Mouse (Mus musculus): ENCODE results near the gene Bank1. TPM values are rescaled to one million over a fixed set of nuclear protein-coding genes. Genes with fewer than 3 reads are reported as not detected.

Bank1 gene
- total RNA-seq, 1 experiment = 0.18 TPM

- Histone ChIP-seq H3K4me3 (ENCODE audit: insufficient read depth in 1 of 2, low read depth in 1 of 2, low read length in 2 of 2, poor library complexity in 1 of 2, severe bottlenecking in 1 of 2) (no peak overlapping the region), H3K9me3 (ENCODE audit: control insufficient read depth, insufficient read depth, low read depth, low read length) (no peaks in the 10 kb centered on the region), H3K36me3 (ENCODE audit: control insufficient read depth, insufficient read depth, low read length, poor library complexity, severe bottlenecking) (no peaks in the 10 kb centered on the region), H3K27ac (ENCODE audit: insufficient read depth, low read depth, low read length, poor library complexity, severe bottlenecking) (no peak overlapping the region), H3K9ac (ENCODE audit: insufficient read depth, low read depth, low read length, poor library complexity, severe bottlenecking) (no peak overlapping the region), H3K4me1 (ENCODE audit: control insufficient read depth in 2 of 2, insufficient read depth in 2 of 2, low read length in 2 of 2, poor library complexity in 1 of 2) (no peaks in the 10 kb centered on the region)
- TF ChIP-seq ZNF384 (IDR thresholded peaks at IDR 0.05; ENCODE audit: low read depth, low read length) (no peak), HCFC1 (IDR thresholded peaks at IDR 0.05; ENCODE audit: borderline replicate concordance, insufficient read depth, low read length) (no peak), ZC3H11A (IDR thresholded peaks at IDR 0.05; ENCODE audit: borderline replicate concordance, low read depth, low read length) (no peak), MAFK (IDR thresholded peaks at IDR 0.05; ENCODE audit: insufficient read depth, low read depth, low read length) (no peak), CHD2 (IDR thresholded peaks at IDR 0.05; ENCODE audit: low read depth, low read length) (no peak)
- no peak for DNase-seq (ENCODE audit: low read depth, low spot score)
- in situ Hi-C loops (cut with MboI; ENCODE audit: low sequenced_read_pairs in 2 of 2, unreplicated experiment in 2 of 2) = no loop called here
These were observed 224.8 kb downstream of the Bank1 start for GRCm38 (mm10) chr3:136100973-136101500.

- no peak for DNase-seq (ENCODE audit: low read depth, low spot score)
- no peak overlapping the region for H3K27ac ChIP-seq (ENCODE audit: insufficient read depth, low read depth, low read length, poor library complexity, severe bottlenecking)
- H3K4me3 ChIP-seq (ENCODE audit: insufficient read depth in 1 of 2, low read depth in 1 of 2, low read length in 2 of 2, poor library complexity in 1 of 2, severe bottlenecking in 1 of 2) = no peak overlapping the region
- no peaks in the 10 kb centered on the region for H3K36me3 ChIP-seq (ENCODE audit: control insufficient read depth, insufficient read depth, low read length, poor library complexity, severe bottlenecking)
- no peaks in the 10 kb centered on the region for H3K4me1 ChIP-seq (ENCODE audit: control insufficient read depth in 2 of 2, insufficient read depth in 2 of 2, low read length in 2 of 2, poor library complexity in 1 of 2)
- no peak overlapping the region for H3K9ac ChIP-seq (ENCODE audit: insufficient read depth, low read depth, low read length, poor library complexity, severe bottlenecking)
- H3K9me3 ChIP-seq (ENCODE audit: control insufficient read depth, insufficient read depth, low read depth, low read length) = no peaks in the 10 kb centered on the region
- TF ChIP-seq MAFK (IDR thresholded peaks at IDR 0.05; ENCODE audit: insufficient read depth, low read depth, low read length) = no peak
- TF ChIP-seq CHD2 (IDR thresholded peaks at IDR 0.05; ENCODE audit: low read depth, low read length) = no peak
- no peak for TF ChIP-seq ZNF384 (IDR thresholded peaks at IDR 0.05; ENCODE audit: low read depth, low read length)
- no peak for TF ChIP-seq HCFC1 (IDR thresholded peaks at IDR 0.05; ENCODE audit: borderline replicate concordance, insufficient read depth, low read length)
- TF ChIP-seq ZC3H11A (IDR thresholded peaks at IDR 0.05; ENCODE audit: borderline replicate concordance, low read depth, low read length) = no peak
- in situ Hi-C loops (cut with MboI; ENCODE audit: low sequenced_read_pairs in 2 of 2, unreplicated experiment in 2 of 2) = no loop called here
These were observed 225.6 kb downstream of the Bank1 start for GRCm38 (mm10) chr3:136100292-136100691.

- no peak for TF ChIP-seq CHD2 (IDR thresholded peaks at IDR 0.05; ENCODE audit: low read depth, low read length)
These were observed 238.8 kb downstream of the Bank1 start for GRCm38 (mm10) chr3:136086948-136087660.

GRCm38 (mm10) chr3:136086431-136086830 lies 239.4 kb downstream of the Bank1 start:
- TF ChIP-seq HCFC1 (IDR thresholded peaks at IDR 0.05; ENCODE audit: borderline replicate concordance, insufficient read depth, low read length) (no peak), ZNF384 (IDR thresholded peaks at IDR 0.05; ENCODE audit: low read depth, low read length) (no peak), MAFK (IDR thresholded peaks at IDR 0.05; ENCODE audit: insufficient read depth, low read depth, low read length) (no peak), ZC3H11A (IDR thresholded peaks at IDR 0.05; ENCODE audit: borderline replicate concordance, low read depth, low read length) (no peak), CHD2 (IDR thresholded peaks at IDR 0.05; ENCODE audit: low read depth, low read length) (no peak)
- no peak for DNase-seq (ENCODE audit: low read depth, low spot score)
- Histone ChIP-seq H3K9me3 (ENCODE audit: control insufficient read depth, insufficient read depth, low read depth, low read length) (no peaks in the 10 kb centered on the region), H3K4me1 (ENCODE audit: control insufficient read depth in 2 of 2, insufficient read depth in 2 of 2, low read length in 2 of 2, poor library complexity in 1 of 2) (no peaks in the 10 kb centered on the region), H3K9ac (ENCODE audit: insufficient read depth, low read depth, low read length, poor library complexity, severe bottlenecking) (no peak overlapping the region), H3K4me3 (ENCODE audit: insufficient read depth in 1 of 2, low read depth in 1 of 2, low read length in 2 of 2, poor library complexity in 1 of 2, severe bottlenecking in 1 of 2) (no peak overlapping the region), H3K27ac (ENCODE audit: insufficient read depth, low read depth, low read length, poor library complexity, severe bottlenecking) (no peak overlapping the region), H3K36me3 (ENCODE audit: control insufficient read depth, insufficient read depth, low read length, poor library complexity, severe bottlenecking) (no peaks in the 10 kb centered on the region)
- in situ Hi-C loops (cut with MboI; ENCODE audit: low sequenced_read_pairs in 2 of 2, unreplicated experiment in 2 of 2) = no loop called here

More at GRCm38 (mm10) chr3:136086948-136087660, 238.8 kb downstream of the Bank1 start:
- no peak overlapping the region for H3K9ac ChIP-seq (ENCODE audit: insufficient read depth, low read depth, low read length, poor library complexity, severe bottlenecking)
- H3K9me3 ChIP-seq (ENCODE audit: control insufficient read depth, insufficient read depth, low read depth, low read length) = no peaks in the 10 kb centered on the region
- in situ Hi-C loops (cut with MboI; ENCODE audit: low sequenced_read_pairs in 2 of 2, unreplicated experiment in 2 of 2) = no loop called here
- H3K4me1 ChIP-seq (ENCODE audit: control insufficient read depth in 2 of 2, insufficient read depth in 2 of 2, low read length in 2 of 2, poor library complexity in 1 of 2) = no peaks in the 10 kb centered on the region
- DNase-seq (ENCODE audit: low read depth, low spot score) = no peak
- H3K4me3 ChIP-seq (ENCODE audit: insufficient read depth in 1 of 2, low read depth in 1 of 2, low read length in 2 of 2, poor library complexity in 1 of 2, severe bottlenecking in 1 of 2) = no peak overlapping the region
- no peaks in the 10 kb centered on the region for H3K36me3 ChIP-seq (ENCODE audit: control insufficient read depth, insufficient read depth, low read length, poor library complexity, severe bottlenecking)
- no peak overlapping the region for H3K27ac ChIP-seq (ENCODE audit: insufficient read depth, low read depth, low read length, poor library complexity, severe bottlenecking)
